18 mouse cellular contexts compared by ENCODE assay signal in genomic region chr6:86099003-86099402, GRCm38 (mm10).
DNase-seq lines count a peak whose midpoint lies in the region; ATAC-seq and TF ChIP-seq lines count a peak whose summit lies in the region.
"Had no signal": no experiment of that assay in that cellular context is flagged by ENCODE, and none has a peak within 500 bp of the region (broad histone marks: within the 10 kb centered on the region; RNA-seq: fewer than 3 reads in every experiment).

No protein-coding gene starts in this region.

- WGBS in kidney, adult 2 months = 84% methylated on average over 4 of the region's 4 CpGs
- 74% methylated on average over 4 of the region's 4 CpGs for WGBS in midbrain, postnatal 0 days
- 78% methylated on average over 4 of the region's 4 CpGs for WGBS in midbrain, embryonic 15.5 days

- H3K4me1 ChIP-seq in kidney, adult 2 months (ENCODE audit: control insufficient read depth, insufficient read depth, low read length) = no peaks in the 10 kb centered on the region
- no peaks in the 10 kb centered on the region; the same call in 1 of the 2 replicates for H3K4me1 ChIP-seq in midbrain, postnatal 0 days (ENCODE audit: insufficient read depth, low read length)
- peaks cover 17% of the 10 kb centered on the region for H3K4me1 ChIP-seq in midbrain, embryonic 15.5 days

- ATAC-seq in midbrain, postnatal 0 days (ENCODE audit: low FRiP score) = no peak
- ATAC-seq in midbrain, embryonic 15.5 days (replicated peaks) = no peak
- ATAC-seq: forebrain, embryonic 16.5 days; hindbrain, embryonic 16.5 days had no signal

- H3K27me3 ChIP-seq in kidney, adult 2 months (replicated peaks; ENCODE audit: control insufficient read depth, insufficient read depth, low read length) = no peaks in the 10 kb centered on the region
- no peaks in the 10 kb centered on the region for H3K27me3 ChIP-seq in midbrain, postnatal 0 days (ENCODE audit: insufficient read depth, low read length)
- H3K27me3 ChIP-seq in midbrain, embryonic 15.5 days (replicated peaks) = no peaks in the 10 kb centered on the region
- H3K27me3 ChIP-seq: lung, embryonic 15.5 days had no signal

- no peaks in the 10 kb centered on the region for H3K9me3 ChIP-seq in midbrain, postnatal 0 days (ENCODE audit: low read length)
- H3K9me3 ChIP-seq in midbrain, embryonic 15.5 days = no peaks in the 10 kb centered on the region
- H3K9me3 ChIP-seq: limb, embryonic 10.5 days; lung, embryonic 15.5 days; megakaryocyte, embryonic 14.5 days had no signal

- no peak overlapping the region for H3K4me3 ChIP-seq in kidney, adult 2 months (ENCODE audit: insufficient read depth, low read depth, low read length)
- H3K4me3 ChIP-seq in midbrain, postnatal 0 days (ENCODE audit: low read depth, low read length) = no peak overlapping the region
- H3K4me3 ChIP-seq in midbrain, embryonic 15.5 days = no peak overlapping the region
- H3K4me3 ChIP-seq: limb, embryonic 10.5 days; lung, embryonic 15.5 days; megakaryocyte, embryonic 14.5 days; myocyte had no signal

- no peak overlapping the region for H3K9ac ChIP-seq in midbrain, postnatal 0 days (replicated peaks; ENCODE audit: low read length, poor library complexity, severe bottlenecking)
- H3K9ac ChIP-seq in midbrain, embryonic 15.5 days = no peak overlapping the region
- H3K9ac ChIP-seq: lung, embryonic 15.5 days had no signal

- no peak overlapping the region for H3K4me2 ChIP-seq in midbrain, postnatal 0 days (ENCODE audit: low read depth, low read length, poor library complexity, severe bottlenecking)
- H3K4me2 ChIP-seq in midbrain, embryonic 15.5 days = no peak overlapping the region
- H3K4me2 ChIP-seq: lung, embryonic 15.5 days had no signal

- TF ChIP-seq POLR2A in kidney, adult 2 months (IDR thresholded peaks at IDR 0.05; ENCODE audit: low read depth, low read length) = no peak

- H3K36me3 ChIP-seq in kidney, adult 2 months (ENCODE audit: control insufficient read depth, insufficient read depth, low read length) = no peaks in the 10 kb centered on the region
- H3K36me3 ChIP-seq in midbrain, postnatal 0 days (ENCODE audit: insufficient read depth, low read length) = peaks cover 44% of the 10 kb centered on the region
- H3K36me3 ChIP-seq in midbrain, embryonic 15.5 days (replicated peaks) = peaks cover 34% of the 10 kb centered on the region; the same call in 1 of the 2 replicates
- H3K36me3 ChIP-seq: limb, embryonic 10.5 days; lung, embryonic 15.5 days had no signal

- DNase-seq in kidney, adult 2 months = no peak
- DNase-seq in kidney, adult 11 months = no peak
- peak; percentile 27 for DNase-seq in midbrain, postnatal 0 days (ENCODE audit: low spot score)
- peak; percentile 15 for DNase-seq in NIH3T3 (ENCODE audit: low read depth)
- no peak for DNase-seq in spleen, postnatal 36 days (ENCODE audit: low spot score in 2 of 2)
- no peak for DNase-seq in ovary, postnatal 14 days (ENCODE audit: low spot score)
- DNase-seq: cerebellum, adult 8-10 months; gastrocnemius, postnatal 14 days; kidney, postnatal 14 days; right cerebral cortex, postnatal 14 days; thymus, postnatal 14 days had no signal

- no peak overlapping the region for H3K27ac ChIP-seq in kidney, adult 2 months (ENCODE audit: insufficient read depth, low read depth, low read length)
- H3K27ac ChIP-seq in midbrain, postnatal 0 days (ENCODE audit: low read depth, low read length) = no peak overlapping the region
- no peak overlapping the region for H3K27ac ChIP-seq in midbrain, embryonic 15.5 days
- H3K27ac ChIP-seq: limb, embryonic 10.5 days; lung, embryonic 15.5 days had no signal

- 0 out of 2 replicates have a peak, but pooled peaks have one; percentile 16 for TF ChIP-seq CTCF in kidney, adult 2 months (conservative IDR thresholded peaks at IDR 0.05; ENCODE audit: insufficient read depth, insufficient read length, low read depth, low read length)
- TF ChIP-seq CTCF in midbrain, postnatal 0 days (IDR thresholded peaks at IDR 0.05) = peak; percentile 54

Comparison
In these comparisons a context has a peak if more than half of its experiments do, and no peak if none do; other contexts are left out.
1. DNase-seq: peak in midbrain, postnatal 0 days (single experiment) and NIH3T3 (single experiment); none in kidney, adult 2 months (single experiment), kidney, adult 11 months (single experiment), spleen, postnatal 36 days (0 of 2) and ovary, postnatal 14 days (single experiment).